Mouse (Mus musculus): ENCODE results near the gene Trpc6. TPM values are rescaled to one million over a fixed set of nuclear protein-coding genes. Genes with fewer than 3 reads are reported as not detected.
A peak's percentile ranks its signal among the peaks of the same experiment; 100 is the strongest.

The Trpc6 gene
- total RNA-seq (2014; rRNA removed; ENCODE audit: low replicate concordance): 0.39 and 0.84 TPM in 2 replicates
- polyA plus RNA-seq (2015; fragmentation: Nextera tagmentation; extraction: Ambion mirVana): 0.37 and 0.38 TPM in 2 replicates

GRCm38 (mm10) chr9:8544041-8544794 lies at the start of gene Trpc6:
Trpc6 (plus strand) TSS chr9:8544142.
- Histone ChIP-seq H3K9ac (replicated peaks; ENCODE audit: low read depth, low read length) (0 out of 2 replicates have a peak within 1 kb of the TSS, but pooled peaks have one; percentile 22), H3K4me2 (ENCODE audit: low read depth, low read length) (peak within 1 kb of the TSS; percentile 70), H3K36me3 (replicated peaks; ENCODE audit: control insufficient read depth, insufficient read depth, low read length) (no peaks in the 10 kb centered on the region), H3K4me1 (ENCODE audit: control insufficient read depth, insufficient read depth) (no peaks in the 10 kb centered on the region), H3K4me3 (ENCODE audit: low read depth, low read length) (peak within 1 kb of the TSS; percentile 42), H3K9me3 (replicated peaks; ENCODE audit: control insufficient read depth, low read length) (no peaks in the 10 kb centered on the region), H3K27ac (ENCODE audit: low read depth) (no peak within 1 kb of the TSS), H3K27me3 (ENCODE audit: control insufficient read depth, insufficient read depth, low read length) (peaks cover 9% of the 10 kb centered on the region; the same call in 1 of the 2 replicates)
- TF ChIP-seq EP300 (IDR thresholded peaks at IDR 0.05; ENCODE audit: low read depth): no peak
- TF ChIP-seq CTCF (IDR thresholded peaks at IDR 0.05; ENCODE audit: low read depth): no peak
- ATAC-seq (ENCODE audit: insufficient read depth, low read depth): peak; percentile 33
- peak; percentile 21 for DNase-seq (ENCODE audit: low spot score)
- under 1% methylated on average over 44 of the region's 44 CpGs for WGBS

GRCm38 (mm10) chr9:8520911-8521310 lies 23.0 kb upstream of the Trpc6 start:
- H3K4me3 ChIP-seq (ENCODE audit: low read depth, low read length): no peak overlapping the region
- ATAC-seq (ENCODE audit: insufficient read depth, low read depth) (no peak), DNase-seq (ENCODE audit: low spot score) (no peak)
- no peak overlapping the region for H3K9ac ChIP-seq (replicated peaks; ENCODE audit: low read depth, low read length)
- H3K27me3 ChIP-seq (ENCODE audit: control insufficient read depth, insufficient read depth, low read length): no peaks in the 10 kb centered on the region
- H3K27ac ChIP-seq (ENCODE audit: low read depth): no peak overlapping the region
- H3K36me3 ChIP-seq (replicated peaks; ENCODE audit: control insufficient read depth, insufficient read depth, low read length): no peaks in the 10 kb centered on the region
- no peak overlapping the region for H3K4me2 ChIP-seq (ENCODE audit: low read depth, low read length)
- no peaks in the 10 kb centered on the region for H3K4me1 ChIP-seq (ENCODE audit: control insufficient read depth, insufficient read depth)
- no peaks in the 10 kb centered on the region for H3K9me3 ChIP-seq (replicated peaks; ENCODE audit: control insufficient read depth, low read length)
- TF ChIP-seq CTCF (IDR thresholded peaks at IDR 0.05; ENCODE audit: low read depth) (no peak), EP300 (IDR thresholded peaks at IDR 0.05; ENCODE audit: low read depth) (no peak)

GRCm38 (mm10) chr9:8533670-8534069 lies 10.3 kb upstream of the Trpc6 start:
- Histone ChIP-seq H3K27ac (ENCODE audit: low read depth) (no peak overlapping the region), H3K27me3 (ENCODE audit: control insufficient read depth, insufficient read depth, low read length) (no peaks in the 10 kb centered on the region), H3K4me1 (ENCODE audit: control insufficient read depth, insufficient read depth) (no peaks in the 10 kb centered on the region), H3K4me2 (ENCODE audit: low read depth, low read length) (no peak overlapping the region), H3K9ac (replicated peaks; ENCODE audit: low read depth, low read length) (no peak overlapping the region), H3K4me3 (ENCODE audit: low read depth, low read length) (no peak overlapping the region), H3K36me3 (replicated peaks; ENCODE audit: control insufficient read depth, insufficient read depth, low read length) (no peaks in the 10 kb centered on the region), H3K9me3 (replicated peaks; ENCODE audit: control insufficient read depth, low read length) (no peaks in the 10 kb centered on the region)
- no peak for ATAC-seq (ENCODE audit: insufficient read depth, low read depth)
- 81% methylated on average over 1 of the region's 1 CpGs for WGBS
- no peak for DNase-seq (ENCODE audit: low spot score)
- TF ChIP-seq CTCF (IDR thresholded peaks at IDR 0.05; ENCODE audit: low read depth): no peak
- TF ChIP-seq EP300 (IDR thresholded peaks at IDR 0.05; ENCODE audit: low read depth): no peak

- Histone ChIP-seq H3K9me3 (replicated peaks; ENCODE audit: control insufficient read depth, low read length) (no peaks in the 10 kb centered on the region), H3K36me3 (replicated peaks; ENCODE audit: control insufficient read depth, insufficient read depth, low read length) (no peaks in the 10 kb centered on the region), H3K27me3 (ENCODE audit: control insufficient read depth, insufficient read depth, low read length) (peaks cover 9% of the 10 kb centered on the region; the same call in 1 of the 2 replicates), H3K4me1 (ENCODE audit: control insufficient read depth, insufficient read depth) (no peaks in the 10 kb centered on the region), H3K4me3 (ENCODE audit: low read depth, low read length) (no peak overlapping the region), H3K9ac (replicated peaks; ENCODE audit: low read depth, low read length) (no peak overlapping the region), H3K27ac (ENCODE audit: low read depth) (no peak overlapping the region), H3K4me2 (ENCODE audit: low read depth, low read length) (no peak overlapping the region)
- DNase-seq (ENCODE audit: low spot score): no peak
- TF ChIP-seq CTCF (IDR thresholded peaks at IDR 0.05; ENCODE audit: low read depth) (no peak), EP300 (IDR thresholded peaks at IDR 0.05; ENCODE audit: low read depth) (no peak)
- no peak for ATAC-seq (ENCODE audit: insufficient read depth, low read depth)
- WGBS: 29% methylated on average over 2 of the region's 2 CpGs
Observed at GRCm38 (mm10) chr9:8545236-8545635, 1.3 kb downstream of the Trpc6 start.

DNA sequence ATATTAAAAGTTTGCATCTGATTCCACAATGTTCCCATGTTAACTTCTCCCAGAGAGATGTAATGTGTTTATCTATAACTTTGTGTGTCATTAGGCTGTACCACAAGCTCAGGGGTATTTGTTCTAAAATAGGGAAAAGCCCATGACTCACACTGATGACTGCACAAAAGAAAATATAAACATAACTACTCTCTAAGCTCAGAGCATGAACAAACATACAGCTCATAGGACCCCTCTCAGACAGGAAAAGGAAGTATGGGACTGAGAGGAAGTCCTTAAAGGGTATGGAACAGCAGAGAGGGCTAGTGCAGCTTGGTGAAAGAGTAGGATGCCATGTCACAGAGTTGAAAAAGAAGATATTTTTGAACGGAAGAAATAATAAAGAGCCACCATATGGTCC lies 14.6 kb downstream of the Trpc6 start:
- Histone ChIP-seq H3K9ac (replicated peaks; ENCODE audit: low read depth, low read length) (no peak overlapping the region), H3K4me2 (ENCODE audit: low read depth, low read length) (no peak overlapping the region), H3K4me3 (ENCODE audit: low read depth, low read length) (no peak overlapping the region), H3K36me3 (replicated peaks; ENCODE audit: control insufficient read depth, insufficient read depth, low read length) (no peaks in the 10 kb centered on the region), H3K4me1 (ENCODE audit: control insufficient read depth, insufficient read depth) (no peaks in the 10 kb centered on the region), H3K27me3 (ENCODE audit: control insufficient read depth, insufficient read depth, low read length) (no peaks in the 10 kb centered on the region), H3K9me3 (replicated peaks; ENCODE audit: control insufficient read depth, low read length) (no peaks in the 10 kb centered on the region), H3K27ac (ENCODE audit: low read depth) (no peak overlapping the region)
- no peak for ATAC-seq (ENCODE audit: insufficient read depth, low read depth)
- 39% methylated on average over 1 of the region's 1 CpGs for WGBS
- no peak for TF ChIP-seq EP300 (IDR thresholded peaks at IDR 0.05; ENCODE audit: low read depth)
- no peak for TF ChIP-seq CTCF (IDR thresholded peaks at IDR 0.05; ENCODE audit: low read depth)
- DNase-seq (ENCODE audit: low spot score): no peak
